8 mouse cellular contexts compared by ENCODE assay signal in the genomic region with DNA sequence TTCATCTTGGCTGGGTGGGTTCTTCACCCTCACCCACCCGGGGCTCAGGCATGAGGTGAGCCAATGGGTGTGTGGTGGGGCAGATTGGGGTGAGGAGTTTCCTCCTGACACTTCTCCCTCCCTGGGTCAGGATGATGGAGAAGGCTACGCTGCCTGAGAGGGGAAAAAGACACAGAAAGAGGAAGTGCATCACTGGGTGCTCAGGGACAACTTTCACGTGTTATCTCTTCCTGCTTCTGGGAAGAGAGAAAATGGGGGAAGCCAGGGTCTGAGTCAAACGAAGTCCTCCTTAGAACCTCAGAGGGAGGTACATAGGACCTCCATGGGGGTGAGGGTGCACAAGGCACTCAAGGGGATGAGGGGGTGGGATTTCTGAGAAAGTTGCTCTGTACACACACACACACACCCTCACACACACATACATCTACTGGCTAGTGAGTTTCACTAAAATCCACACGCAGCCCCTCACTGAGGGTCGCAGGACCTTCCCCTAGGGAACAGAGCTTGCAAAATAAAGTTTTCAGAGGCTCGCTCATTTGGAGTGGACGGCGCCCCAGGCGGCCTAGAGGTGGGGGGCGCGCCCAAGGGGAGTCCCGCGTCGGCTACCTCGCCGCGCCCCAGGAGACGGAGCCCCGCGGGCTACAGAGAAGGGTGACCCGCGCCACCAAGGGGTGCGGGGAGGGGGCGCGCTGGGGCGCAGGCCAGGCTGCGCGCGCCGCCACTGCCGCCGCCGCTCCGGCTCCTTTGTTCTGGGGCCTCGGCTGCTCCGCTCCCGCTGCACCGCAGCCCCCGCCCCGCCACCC. TPM values are rescaled to one million over a fixed set of nuclear protein-coding genes. Genes with fewer than 3 reads are reported as not detected.
A peak's percentile ranks its signal among the peaks of the same experiment; 100 is the strongest.
DNase-seq lines count a peak whose midpoint lies in the region; ATAC-seq and TF ChIP-seq lines count a peak whose summit lies in the region.

No protein-coding gene starts in this region.

- peak; percentile 55 for ATAC-seq in common myeloid progenitor, adult 5-6 weeks (replicated peaks; ENCODE audit: low read depth, poor library complexity, severe bottlenecking)
- peak; percentile 35 to 38 for ATAC-seq in hematopoietic stem cell, adult 5-6 weeks (replicated peaks in 1 of 2; ENCODE audit: insufficient read depth in 1 of 2, low FRiP score in 2 of 2, low TSS enrichment in 1 of 2, low read depth in 1 of 2, poor library complexity in 2 of 2, severe bottlenecking in 2 of 2)
- peak; percentile 11; the same call in 1 of the 2 replicates for ATAC-seq in liver, postnatal 0 days
- peak; percentile 46 for ATAC-seq in neural tube, embryonic 15.5 days (ENCODE audit: low FRiP score)

- WGBS in liver, postnatal 0 days (ENCODE audit: insufficient replicate concordance) = 2% methylated on average over 27 of the region's 41 CpGs
- WGBS in neural tube, embryonic 15.5 days = 1% methylated on average over 30 of the region's 41 CpGs

- no peaks in the 10 kb centered on the region for H3K9me3 ChIP-seq in liver, postnatal 0 days (ENCODE audit: low read length)
- H3K9me3 ChIP-seq in neural tube, embryonic 15.5 days (replicated peaks) = no peaks in the 10 kb centered on the region

- no peak for TF ChIP-seq CTCF in liver, postnatal 0 days (IDR thresholded peaks at IDR 0.05; ENCODE audit: low read depth)

- H3K9ac ChIP-seq in liver, postnatal 0 days (replicated peaks) = peak overlapping the region; percentile 96
- peak overlapping the region; percentile 91 for H3K9ac ChIP-seq in neural tube, embryonic 15.5 days (replicated peaks)

- peak; percentile 39 to 47 for DNase-seq in right cerebral cortex, postnatal 10 days (ENCODE audit: low spot score in 2 of 2)
- DNase-seq in right cerebral cortex, adult 2 months (ENCODE audit: low spot score in 2 of 2) = no peak
- DNase-seq in liver, postnatal 0 days = peak; percentile 30
- DNase-seq in ovary, adult 18-20 months (ENCODE audit: low spot score) = no peak
- DNase-seq in urinary bladder, postnatal 4 days (ENCODE audit: low spot score in 2 of 2) = no peak

- no peak for TF ChIP-seq EP300 in liver, postnatal 0 days (IDR thresholded peaks at IDR 0.05; ENCODE audit: low read depth)

- peak overlapping the region; percentile 98 for H3K4me2 ChIP-seq in liver, postnatal 0 days (ENCODE audit: low read depth, low read length)
- H3K4me2 ChIP-seq in neural tube, embryonic 15.5 days = peak overlapping the region; percentile 94

- no peaks in the 10 kb centered on the region; the same call in 1 of the 2 replicates for H3K36me3 ChIP-seq in liver, postnatal 0 days (replicated peaks; ENCODE audit: insufficient read depth, low read length)
- H3K36me3 ChIP-seq in neural tube, embryonic 15.5 days = no peaks in the 10 kb centered on the region

- H3K27me3 ChIP-seq in liver, postnatal 0 days (ENCODE audit: insufficient read depth, low read length) = no peaks in the 10 kb centered on the region
- no peaks in the 10 kb centered on the region for H3K27me3 ChIP-seq in neural tube, embryonic 15.5 days (replicated peaks)

- H3K4me3 ChIP-seq in liver, postnatal 0 days (ENCODE audit: low read depth, low read length) = peak overlapping the region; percentile 85
- H3K4me3 ChIP-seq in neural tube, embryonic 15.5 days (replicated peaks) = peak overlapping the region; percentile 78

- peaks cover 59% of the 10 kb centered on the region for H3K4me1 ChIP-seq in liver, postnatal 0 days (ENCODE audit: insufficient read depth)
- peaks cover 61% of the 10 kb centered on the region for H3K4me1 ChIP-seq in neural tube, embryonic 15.5 days

- peak overlapping the region; percentile 98 for H3K27ac ChIP-seq in liver, postnatal 0 days (ENCODE audit: low read depth)
- H3K27ac ChIP-seq in neural tube, embryonic 15.5 days (replicated peaks) = peak overlapping the region; percentile 93

RNA-seq across cellular contexts. Expression of gene Tet3, which starts 3.4 kb away (rescaled TPM):
- 17.6 and 24.2 TPM in 2 replicates for total RNA-seq in common myeloid progenitor, adult 5-6 weeks (2017)
- total RNA-seq in hematopoietic stem cell, adult 5-6 weeks (2017) = 13.4 and 20.4 TPM in 2 replicates
- polyA plus RNA-seq in liver, postnatal 0 days (2015; fragmentation: Nextera tagmentation; extraction: Ambion mirVana) = 7.9 and 8.5 TPM in 2 replicates
- 57.9 and 58.9 TPM in 2 replicates for polyA plus RNA-seq in neural tube, embryonic 15.5 days (2015; fragmentation: Nextera tagmentation; extraction: Ambion mirVana)

RNA-seq across cellular contexts. Expression of gene Dguok, which starts 51.2 kb away (rescaled TPM):
- 34.3 and 38.0 TPM in 2 replicates for total RNA-seq in common myeloid progenitor, adult 5-6 weeks (2017)
- 52.6 and 55.5 TPM in 2 replicates for total RNA-seq in hematopoietic stem cell, adult 5-6 weeks (2017)
- 24.7 and 25.8 TPM in 2 replicates for polyA plus RNA-seq in liver, postnatal 0 days (2015; fragmentation: Nextera tagmentation; extraction: Ambion mirVana)
- polyA plus RNA-seq in neural tube, embryonic 15.5 days (2015; fragmentation: Nextera tagmentation; extraction: Ambion mirVana) = 74.3 and 74.4 TPM in 2 replicates

Comparison
In these comparisons a context has a peak if more than half of its experiments do, and no peak if none do; other contexts are left out.
1. DNase-seq: peak in right cerebral cortex, postnatal 10 days (2 of 2) and liver, postnatal 0 days (single experiment); none in right cerebral cortex, adult 2 months (0 of 2), ovary, adult 18-20 months (single experiment) and urinary bladder, postnatal 4 days (0 of 2).
2. Peak in every context shown above with its lines, with median percentiles within 50 percentile points of each other: ATAC-seq.